Mouse (Mus musculus) small intestine, adult 2 months (tissue): ENCODE data around the gene Gm45234.

ENCODE experiments used
- CTCF ChIP-seq: fragments of 200-500 bp; IDR thresholded peaks from 2 replicates; pipeline ENCODE4 v1.5.1; 2012; ENCODE audit warnings: low read depth, mild to moderate bottlenecking, control low read depth, inconsistent platforms, low read length, moderate library complexity, mixed read lengths; ENCODE audit not compliant: insufficient replicate concordance, insufficient read length; ENCODE audit errors: extremely low read depth
- POLR2A ChIP-seq: fragments of 200-500 bp; IDR thresholded peaks from 2 replicates; pipeline ENCODE4 v1.6.1; 2012; ENCODE audit warnings: low read depth, mild to moderate bottlenecking, control low read depth, inconsistent platforms, low read length, moderate library complexity

DNA sequence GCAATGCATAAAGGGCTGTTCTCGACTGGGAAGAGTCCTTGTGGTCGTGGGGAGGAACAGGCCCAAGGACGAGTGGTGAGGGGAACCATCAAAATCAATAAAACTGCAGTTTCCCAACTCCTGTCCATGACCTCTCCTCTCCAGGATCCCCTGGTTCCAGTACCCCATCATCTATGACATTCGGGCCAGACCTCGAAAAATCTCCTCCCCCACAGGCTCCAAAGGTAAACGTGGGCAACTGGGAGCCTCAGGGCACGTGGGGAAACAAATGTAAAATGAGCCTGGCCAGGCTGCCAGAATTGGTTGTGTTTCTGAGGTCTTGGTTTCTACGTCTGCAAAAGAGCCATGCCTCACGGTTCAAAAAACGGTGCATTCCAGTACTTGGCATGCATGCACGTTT lies 42.9 kb downstream of the Gm45234 start:
- no peak for TF ChIP-seq CTCF
- no peak for TF ChIP-seq POLR2A
